Mouse (Mus musculus): ENCODE results near the gene Lacc1. TPM values are rescaled to one million over a fixed set of nuclear protein-coding genes. Genes with fewer than 3 reads are reported as not detected.
A peak's percentile ranks its signal among the peaks of the same experiment; 100 is the strongest.

The Lacc1 gene
- 10.2 and 10.6 TPM in 2 replicates for polyA plus RNA-seq (2016; fragmentation: Nextera tagmentation; extraction: Ambion mirVana)

DNA sequence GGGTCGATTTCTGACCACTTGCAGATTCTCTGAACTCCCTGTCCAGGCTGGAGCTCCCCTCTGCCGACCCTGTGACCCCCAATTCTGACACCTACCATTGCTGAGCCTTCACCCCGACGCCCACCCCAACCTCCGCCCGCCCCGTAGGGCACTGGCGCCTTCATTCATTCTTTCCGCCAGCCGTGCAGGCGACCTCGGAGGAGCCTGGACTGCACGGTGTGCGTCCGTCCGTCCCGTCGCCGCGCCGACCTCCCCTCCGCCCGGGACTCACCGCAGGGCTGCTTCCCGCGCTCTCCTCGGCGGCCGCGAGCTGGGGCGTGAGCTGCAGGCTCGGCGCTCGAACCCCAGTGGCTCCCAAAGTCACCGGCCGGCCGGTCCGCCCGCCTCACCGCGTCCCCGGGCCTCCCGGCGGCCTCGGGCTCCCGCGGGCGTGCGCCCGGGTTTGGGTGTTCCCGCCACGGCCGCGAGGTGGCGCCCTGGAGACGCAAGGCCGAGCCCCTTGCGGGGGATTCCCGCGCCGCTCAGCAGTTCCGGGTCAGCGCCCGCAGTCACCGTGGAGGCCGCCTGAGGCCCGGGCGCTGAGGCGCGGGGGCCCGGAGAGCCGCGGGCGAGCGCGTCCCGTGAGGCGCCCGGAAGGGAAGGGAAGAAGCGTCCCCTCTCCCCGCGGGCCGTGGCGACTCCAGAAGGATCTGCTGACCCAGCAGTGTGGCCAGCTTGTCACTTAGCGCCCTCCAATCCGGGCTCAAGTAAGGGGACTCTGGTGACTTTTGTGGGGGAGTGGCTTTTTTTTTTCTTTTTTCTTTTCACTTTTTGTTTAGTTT, at the start of gene Lacc1, which contains the start of gene Ccdc122:
Gene Lacc1 (minus strand): TSS at position 679 of the 821 bp plus-strand sequence.
Gene Ccdc122 (plus strand): TSS at position 547 of the 821 bp plus-strand sequence.
- Histone ChIP-seq H3K4me1 (replicated peaks) (peaks cover 6% of the 10 kb centered on the region), H3K4me2 (peak within 1 kb of the TSS; percentile 75), H3K4me3 (peak within 1 kb of the TSS; percentile 70), H3K27ac (ENCODE audit: poor library complexity, severe bottlenecking) (no peak within 1 kb of the TSS), H3K9ac (peak within 1 kb of the TSS; percentile 77), H3K36me3 (no peaks in the 10 kb centered on the region), H3K9me3 (replicated peaks) (no peaks in the 10 kb centered on the region), H3K27me3 (replicated peaks) (no peaks in the 10 kb centered on the region)
- under 1% methylated on average over 81 of the region's 86 CpGs for WGBS
- ATAC-seq (ENCODE audit: insufficient number of reproducible peaks, low FRiP score), result peak; percentile 78

DNA sequence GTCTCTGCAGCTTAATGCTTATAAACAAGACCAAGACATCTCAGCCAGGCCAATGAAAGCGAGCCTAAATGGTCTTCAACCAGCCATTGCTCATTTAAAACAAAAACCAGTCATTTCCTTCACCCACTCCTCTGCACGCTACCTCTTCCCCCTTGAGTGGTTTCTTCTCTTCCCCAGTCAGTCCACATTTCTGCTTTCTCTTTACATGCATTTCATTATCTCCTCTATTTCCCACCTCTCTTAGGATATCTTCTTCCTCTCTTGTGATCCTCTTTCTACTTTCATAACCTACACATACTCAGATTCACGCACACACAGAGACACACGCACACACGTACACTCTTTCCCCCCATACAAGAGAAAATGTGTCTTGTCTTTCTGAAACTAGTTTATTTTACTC, 44.5 kb upstream of the Lacc1 start:
- Histone ChIP-seq H3K4me1 (replicated peaks) (no peaks in the 10 kb centered on the region), H3K27ac (ENCODE audit: poor library complexity, severe bottlenecking) (no peak overlapping the region), H3K4me3 (no peak overlapping the region), H3K27me3 (replicated peaks) (no peaks in the 10 kb centered on the region), H3K36me3 (no peaks in the 10 kb centered on the region), H3K9me3 (replicated peaks) (no peaks in the 10 kb centered on the region), H3K9ac (no peak overlapping the region), H3K4me2 (no peak overlapping the region)
- WGBS, result 85% methylated on average over 5 of the region's 5 CpGs
- ATAC-seq (ENCODE audit: insufficient number of reproducible peaks, low FRiP score), result no peak

DNA sequence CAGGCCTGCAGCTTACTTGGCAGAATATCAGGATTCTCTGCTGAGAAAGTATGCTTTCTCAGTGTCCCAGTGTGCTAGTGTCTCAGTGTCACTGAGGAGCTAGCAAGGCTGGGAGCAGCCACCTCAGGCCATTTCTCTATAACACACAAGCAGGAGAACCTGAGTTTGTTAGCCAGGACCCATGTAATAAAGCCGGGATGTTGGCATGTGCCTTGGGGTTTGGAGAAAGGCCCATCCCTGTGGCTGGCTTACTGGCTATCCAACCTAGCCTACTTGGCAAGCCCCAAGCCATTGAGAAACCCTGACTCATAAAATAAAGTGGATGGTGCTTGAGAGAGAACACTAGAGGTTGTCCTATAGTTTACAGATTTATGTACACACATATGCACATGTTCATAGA, 32.7 kb upstream of the Lacc1 start:
- H3K9me3 ChIP-seq (replicated peaks), result no peaks in the 10 kb centered on the region
- ATAC-seq (ENCODE audit: insufficient number of reproducible peaks, low FRiP score), result no peak
- no peaks in the 10 kb centered on the region for H3K4me1 ChIP-seq (replicated peaks)
- no peak overlapping the region for H3K4me2 ChIP-seq
- no peak overlapping the region for H3K27ac ChIP-seq (ENCODE audit: poor library complexity, severe bottlenecking)
- no peaks in the 10 kb centered on the region for H3K27me3 ChIP-seq (replicated peaks)
- H3K36me3 ChIP-seq, result no peaks in the 10 kb centered on the region
- H3K4me3 ChIP-seq, result no peak overlapping the region
- H3K9ac ChIP-seq, result no peak overlapping the region
- WGBS, result 78% methylated on average over 1 of the region's 1 CpGs

DNA sequence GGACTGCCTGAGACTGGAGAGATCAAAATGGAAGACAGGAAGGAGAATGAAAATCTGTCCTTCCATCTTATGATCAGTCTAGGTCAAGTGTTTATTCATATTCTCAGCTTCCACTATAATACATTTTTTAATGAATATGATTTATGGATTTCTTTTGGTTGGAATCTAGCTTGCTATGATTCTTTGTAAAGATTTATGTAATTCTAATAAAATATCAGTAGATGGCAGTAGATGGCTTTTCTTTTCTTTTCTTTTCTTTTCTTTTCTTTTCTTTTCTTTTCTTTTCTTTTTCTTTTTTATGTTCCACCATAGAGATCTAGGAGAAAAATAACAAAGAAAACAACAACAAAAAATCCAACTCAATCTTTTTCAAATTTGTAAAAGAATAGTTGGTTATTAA, 16.6 kb upstream of the Lacc1 start:
- no peak overlapping the region for H3K4me2 ChIP-seq
- no peak overlapping the region for H3K4me3 ChIP-seq
- ATAC-seq (ENCODE audit: insufficient number of reproducible peaks, low FRiP score), result no peak
- H3K27me3 ChIP-seq (replicated peaks), result no peaks in the 10 kb centered on the region
- no peaks in the 10 kb centered on the region for H3K4me1 ChIP-seq (replicated peaks)
- no peaks in the 10 kb centered on the region for H3K36me3 ChIP-seq
- no peak overlapping the region for H3K9ac ChIP-seq
- H3K9me3 ChIP-seq (replicated peaks), result no peaks in the 10 kb centered on the region
- no peak overlapping the region for H3K27ac ChIP-seq (ENCODE audit: poor library complexity, severe bottlenecking)

DNA sequence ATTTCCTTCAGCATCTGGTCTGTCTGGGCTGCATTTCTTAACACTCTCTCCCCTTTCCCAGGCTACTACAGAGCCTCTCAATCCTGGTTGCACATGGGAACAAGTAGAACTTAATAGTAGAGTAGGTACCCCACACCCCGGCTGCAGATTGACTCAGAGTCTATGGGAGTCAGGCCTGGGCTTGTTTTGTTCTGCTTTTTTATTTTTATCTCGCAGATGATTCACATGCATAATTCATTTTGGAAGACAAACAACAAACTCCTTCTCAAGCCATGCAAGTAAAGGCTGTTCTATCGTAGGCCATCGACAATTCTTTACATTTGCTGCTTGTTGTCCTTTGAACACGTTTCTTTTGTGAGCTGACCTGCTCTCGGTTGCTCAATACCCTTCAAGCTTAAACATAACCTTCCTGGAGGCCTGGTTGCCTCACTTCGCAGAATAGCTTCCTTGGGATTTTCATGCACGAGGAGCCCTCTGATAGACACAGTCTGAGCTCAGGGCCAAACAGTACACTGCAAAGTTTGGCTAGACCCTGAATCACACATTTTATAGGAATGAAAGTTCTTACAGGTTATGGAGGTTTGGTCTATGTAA, 1.2 kb upstream of the Lacc1 start:
- no peak overlapping the region for H3K9ac ChIP-seq
- no peak overlapping the region for H3K27ac ChIP-seq (ENCODE audit: poor library complexity, severe bottlenecking)
- no peaks in the 10 kb centered on the region for H3K4me1 ChIP-seq (replicated peaks)
- 0 out of 2 replicates have a peak, but pooled peaks cover 3% of the 10 kb centered on the region for H3K9me3 ChIP-seq (replicated peaks)
- no peak overlapping the region for H3K4me3 ChIP-seq
- WGBS, result 80% methylated on average over 8 of the region's 8 CpGs
- no peaks in the 10 kb centered on the region for H3K27me3 ChIP-seq (replicated peaks)
- H3K4me2 ChIP-seq, result no peak overlapping the region
- no peaks in the 10 kb centered on the region for H3K36me3 ChIP-seq
- ATAC-seq (ENCODE audit: insufficient number of reproducible peaks, low FRiP score), result no peak

DNA sequence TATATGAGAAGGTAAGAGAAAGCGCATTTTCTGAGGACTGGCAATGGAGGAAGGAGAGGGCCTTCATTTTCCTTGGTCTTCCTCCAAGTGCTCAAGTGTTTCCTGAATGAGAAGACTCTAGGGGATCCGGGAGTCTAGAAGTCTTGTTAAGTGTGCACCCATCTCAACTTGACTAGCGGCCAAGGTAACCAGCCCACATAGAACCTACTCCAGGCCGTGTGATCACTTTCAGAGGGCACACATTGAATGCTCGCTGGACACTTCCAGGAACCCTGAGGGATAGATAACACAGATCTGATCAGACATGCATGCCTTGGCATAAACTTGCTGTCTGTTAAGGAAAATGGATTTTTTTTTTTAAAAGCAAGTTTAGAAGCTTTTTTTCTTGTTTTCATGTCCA, 626 bp upstream of the Lacc1 start:
- no peaks in the 10 kb centered on the region for H3K9me3 ChIP-seq (replicated peaks)
- H3K4me2 ChIP-seq, result no peak overlapping the region
- no peaks in the 10 kb centered on the region for H3K36me3 ChIP-seq
- no peaks in the 10 kb centered on the region for H3K27me3 ChIP-seq (replicated peaks)
- no peak for ATAC-seq (ENCODE audit: insufficient number of reproducible peaks, low FRiP score)
- no peaks in the 10 kb centered on the region for H3K4me1 ChIP-seq (replicated peaks)
- no peak overlapping the region for H3K9ac ChIP-seq
- WGBS, result 75% methylated on average over 5 of the region's 5 CpGs
- no peak overlapping the region for H3K27ac ChIP-seq (ENCODE audit: poor library complexity, severe bottlenecking)
- no peak overlapping the region for H3K4me3 ChIP-seq

DNA sequence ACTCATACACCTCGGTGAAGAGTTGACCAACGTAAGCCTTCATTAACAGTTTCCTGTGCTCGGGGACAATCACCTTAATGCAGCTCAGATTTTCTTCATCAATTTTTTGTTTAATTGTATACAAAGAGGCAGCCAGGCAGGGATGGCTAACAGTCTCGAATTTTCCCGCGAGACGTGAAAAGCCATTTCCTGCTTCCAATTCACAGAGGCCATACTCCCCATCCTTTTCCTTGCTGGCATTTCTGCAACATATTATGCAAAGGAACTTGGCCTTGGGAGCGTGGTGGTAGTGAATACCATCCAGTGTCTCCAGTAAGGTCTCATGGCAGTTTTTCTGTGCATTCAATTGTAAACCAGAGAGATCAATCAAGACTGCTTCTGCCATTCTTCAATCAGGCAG, 1.7 kb downstream of the Lacc1 start:
- Histone ChIP-seq H3K9me3 (replicated peaks) (no peaks in the 10 kb centered on the region), H3K4me2 (no peak overlapping the region), H3K27me3 (replicated peaks) (no peaks in the 10 kb centered on the region), H3K4me3 (no peak overlapping the region), H3K9ac (no peak overlapping the region), H3K36me3 (no peaks in the 10 kb centered on the region), H3K27ac (ENCODE audit: poor library complexity, severe bottlenecking) (no peak overlapping the region), H3K4me1 (replicated peaks) (peaks cover 7% of the 10 kb centered on the region)
- no peak for ATAC-seq (ENCODE audit: insufficient number of reproducible peaks, low FRiP score)
- 88% methylated on average over 8 of the region's 8 CpGs for WGBS

DNA sequence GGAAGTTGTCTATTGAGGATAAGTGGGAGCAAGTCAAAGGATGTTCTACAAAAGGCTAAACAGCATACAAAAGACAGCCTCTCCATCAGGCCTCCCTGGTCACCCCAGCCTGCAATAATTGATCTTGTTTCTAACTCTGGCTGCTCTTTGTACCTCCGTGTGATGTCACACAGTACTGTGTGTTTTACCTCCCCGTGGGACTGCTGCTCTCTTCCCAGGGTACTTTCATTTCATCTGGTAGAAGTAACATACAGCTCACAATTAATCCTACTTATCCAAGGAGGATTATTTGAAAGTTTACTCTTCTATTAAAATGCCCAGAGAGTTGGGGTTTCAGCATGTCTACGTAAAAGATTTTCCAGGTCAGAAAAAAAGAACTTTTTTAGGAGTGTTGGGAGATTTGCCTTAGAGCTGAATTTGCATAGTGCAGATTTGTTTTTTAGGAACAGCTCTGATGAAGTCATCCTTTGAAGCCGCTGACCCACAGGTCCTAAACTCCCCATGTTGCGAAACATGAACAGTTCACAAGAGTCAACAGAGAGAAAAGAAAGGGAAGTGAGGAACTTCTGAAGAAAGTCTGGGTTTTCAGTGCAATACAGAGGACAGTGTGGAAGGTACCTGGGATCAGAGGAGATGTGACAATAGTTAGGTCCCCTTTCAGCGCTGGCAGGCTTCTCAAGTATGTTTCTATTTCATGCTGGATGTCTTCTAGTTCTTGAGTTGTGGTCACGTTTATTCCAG, 2.4 kb downstream of the Lacc1 start:
- no peak overlapping the region for H3K4me2 ChIP-seq
- peaks cover 10% of the 10 kb centered on the region for H3K4me1 ChIP-seq (replicated peaks)
- no peaks in the 10 kb centered on the region for H3K9me3 ChIP-seq (replicated peaks)
- H3K9ac ChIP-seq, result no peak overlapping the region
- 73% methylated on average over 7 of the region's 7 CpGs for WGBS
- H3K27ac ChIP-seq (ENCODE audit: poor library complexity, severe bottlenecking), result no peak overlapping the region
- H3K4me3 ChIP-seq, result no peak overlapping the region
- ATAC-seq (ENCODE audit: insufficient number of reproducible peaks, low FRiP score), result no peak
- H3K27me3 ChIP-seq (replicated peaks), result no peaks in the 10 kb centered on the region
- H3K36me3 ChIP-seq, result no peaks in the 10 kb centered on the region

DNA sequence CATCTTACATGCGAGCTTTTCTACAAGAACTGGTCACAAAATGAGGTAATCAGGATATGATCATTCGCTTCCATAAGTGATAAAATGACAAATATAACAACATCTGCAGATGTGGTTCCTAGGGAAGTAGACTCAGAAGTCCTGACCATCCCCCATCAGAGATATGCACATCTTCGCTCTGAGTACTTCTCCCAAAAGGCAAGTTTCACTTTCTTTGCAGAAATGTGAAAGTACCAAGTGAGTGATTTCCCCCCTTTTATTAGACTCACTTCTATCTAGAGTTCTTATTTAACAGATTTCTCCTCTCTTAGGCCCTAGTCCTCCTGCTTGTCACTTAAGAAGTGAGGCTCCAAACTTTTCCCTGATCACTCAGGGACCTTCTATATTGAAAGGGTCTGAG, 3.3 kb downstream of the Lacc1 start:
- 86% methylated on average over 3 of the region's 3 CpGs for WGBS
- Histone ChIP-seq H3K36me3 (no peaks in the 10 kb centered on the region), H3K4me1 (replicated peaks) (peaks cover 10% of the 10 kb centered on the region), H3K27me3 (replicated peaks) (no peaks in the 10 kb centered on the region), H3K4me2 (no peak overlapping the region), H3K4me3 (no peak overlapping the region), H3K9ac (no peak overlapping the region), H3K9me3 (replicated peaks) (no peaks in the 10 kb centered on the region), H3K27ac (ENCODE audit: poor library complexity, severe bottlenecking) (no peak overlapping the region)
- ATAC-seq (ENCODE audit: insufficient number of reproducible peaks, low FRiP score), result no peak

DNA sequence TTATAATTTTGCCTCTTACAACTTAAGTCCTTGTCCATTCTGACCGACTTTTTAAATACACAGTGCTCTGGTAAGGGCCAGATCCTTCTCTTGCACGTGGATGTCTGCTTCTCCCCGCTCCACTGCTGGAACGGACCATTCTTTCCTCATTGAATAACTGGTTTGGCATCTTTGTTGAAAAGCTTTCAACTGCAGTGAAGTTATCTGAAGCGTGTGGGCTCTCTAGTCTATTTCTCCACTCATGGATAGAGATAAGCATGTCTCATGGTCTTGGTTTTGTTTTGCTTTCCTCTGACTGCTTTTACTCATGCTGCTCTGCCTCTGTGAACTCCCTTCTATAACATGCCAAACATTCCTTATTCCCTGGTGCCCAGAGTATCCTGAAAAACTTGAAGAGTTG, 4.3 kb downstream of the Lacc1 start:
- Histone ChIP-seq H3K27me3 (replicated peaks) (no peaks in the 10 kb centered on the region), H3K36me3 (no peaks in the 10 kb centered on the region), H3K4me3 (no peak overlapping the region), H3K4me2 (no peak overlapping the region; the same call in 1 of the 2 replicates), H3K9ac (no peak overlapping the region), H3K9me3 (replicated peaks) (no peaks in the 10 kb centered on the region), H3K27ac (ENCODE audit: poor library complexity, severe bottlenecking) (no peak overlapping the region), H3K4me1 (replicated peaks) (peaks cover 10% of the 10 kb centered on the region)
- WGBS, result 13% methylated on average over 5 of the region's 5 CpGs
- ATAC-seq (ENCODE audit: insufficient number of reproducible peaks, low FRiP score), result 0 out of 2 replicates have a peak, but pooled peaks have one; percentile 27

DNA sequence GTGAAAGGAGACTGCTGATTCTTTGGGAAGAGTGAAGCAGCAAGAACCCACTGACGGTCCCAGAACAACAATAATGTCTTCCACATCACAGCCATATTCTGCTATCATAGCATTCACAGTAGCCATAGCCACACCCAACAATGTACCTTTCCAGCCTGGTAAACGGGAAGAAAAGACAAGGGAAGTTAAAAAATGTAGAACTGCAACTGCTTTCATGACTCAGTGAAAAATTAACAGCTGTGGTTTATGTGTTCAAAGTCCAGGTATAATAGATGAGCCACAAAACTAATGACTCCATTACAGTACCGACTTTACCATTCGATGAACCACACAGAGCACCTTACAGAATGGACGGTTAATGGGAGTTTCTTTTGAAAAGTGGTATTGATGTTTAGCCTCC, 5.9 kb downstream of the Lacc1 start:
- no peaks in the 10 kb centered on the region for H3K27me3 ChIP-seq (replicated peaks)
- WGBS, result 89% methylated on average over 5 of the region's 5 CpGs
- no peak overlapping the region for H3K9ac ChIP-seq
- H3K9me3 ChIP-seq (replicated peaks), result no peaks in the 10 kb centered on the region
- no peak overlapping the region for H3K4me2 ChIP-seq
- no peaks in the 10 kb centered on the region for H3K36me3 ChIP-seq
- peaks cover 10% of the 10 kb centered on the region for H3K4me1 ChIP-seq (replicated peaks)
- ATAC-seq (ENCODE audit: insufficient number of reproducible peaks, low FRiP score), result no peak
- no peak overlapping the region for H3K27ac ChIP-seq (ENCODE audit: poor library complexity, severe bottlenecking)
- no peak overlapping the region for H3K4me3 ChIP-seq

All from heart, embryonic 12.5 days (tissue).